Mouse (Mus musculus): ENCODE data around the gene Plekhn1.

- TF ChIP-seq GATA1 (IDR thresholded peaks at IDR 0.05; ENCODE audit: borderline replicate concordance, low read length), result no peak
- TF ChIP-seq FLI1 (IDR thresholded peaks at IDR 0.05; ENCODE audit: low read length), result no peak
Observed at GRCm38 (mm10) chr4:156213134-156213533, 21.5 kb downstream of the Plekhn1 start.

Data from megakaryocyte, embryonic 14.5 days (primary cell).